Mouse (Mus musculus) stomach, postnatal 0 days (tissue): ENCODE data around the gene Rpl3l.

ENCODE experiments used
- CTCF ChIP-seq: IDR thresholded peaks from 2 replicates; pipeline ENCODE4 v1.5.1; 2016; ENCODE audit warnings: antibody characterized with exemption, low read depth, mild to moderate bottlenecking, moderate library complexity
- EP300 ChIP-seq: optimal IDR thresholded peaks from 2 replicates; pipeline ENCODE3; 2016; ENCODE audit warnings: antibody characterized with exemption

DNA sequence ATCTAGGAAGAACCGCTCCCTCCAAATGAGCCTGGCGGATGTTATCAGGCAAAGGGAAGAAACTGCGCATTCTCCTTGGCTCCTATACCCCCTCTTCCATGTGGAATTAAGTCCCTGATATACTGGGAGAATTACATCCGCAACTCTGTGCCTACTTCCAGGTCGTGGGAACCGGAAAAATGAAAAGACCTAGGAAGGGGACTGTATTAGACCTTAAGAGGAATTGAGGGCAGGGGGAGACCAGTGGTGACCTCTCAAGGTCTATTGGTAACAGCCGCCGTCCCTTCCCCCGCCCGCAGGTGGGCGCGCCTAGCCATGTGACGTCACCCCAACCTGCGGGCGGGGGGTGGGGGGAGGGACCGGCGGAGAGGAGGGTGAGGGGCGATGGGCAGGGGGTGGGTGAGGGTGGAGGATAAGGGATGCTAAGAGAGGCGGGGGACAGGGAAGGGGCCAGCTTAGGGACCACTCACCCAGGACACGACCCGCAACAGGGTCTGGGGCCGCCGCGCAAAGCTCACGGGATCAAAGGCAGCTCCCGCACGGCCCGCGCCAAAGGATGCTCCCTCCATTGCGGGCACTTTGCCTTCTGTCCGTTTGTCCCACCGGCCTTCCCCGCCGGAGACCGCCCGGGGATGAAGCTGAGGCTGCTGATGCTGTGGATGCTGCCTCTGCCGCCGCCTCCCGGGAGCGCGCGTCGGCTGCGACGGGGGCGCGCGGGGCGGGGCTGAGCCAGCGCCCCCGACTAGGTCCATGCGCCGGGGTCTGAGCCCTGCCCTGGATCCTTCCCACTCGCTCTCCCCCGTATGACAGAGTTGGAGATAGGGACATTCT is 38.2 kb upstream of the Rpl3l start, which contains the start of gene Syngr3:
- TF ChIP-seq CTCF = no peak
- no peak for TF ChIP-seq EP300
